Mouse (Mus musculus) cerebellum, adult 11 months (tissue): ENCODE measurements at regions not wholly inside any gene's neighbourhood (a gene's known extent, or its start where the extent isn't known, plus 50 kb on each side); places are given as distances from the start of the nearest gene placed in this dataset.

Experiments used
- DNase-seq: peaks from one replicate; pipeline ENCODE4 v3.0.0; 2022

- no peak for DNase-seq
Measured at GRCm38 (mm10) chr14:31946032-31946431, 82.8 kb upstream of the Galnt15 start.

GRCm38 (mm10) chr14:31947246-31947645 lies 81.5 kb upstream of the Galnt15 start:
- DNase-seq = no peak

GRCm38 (mm10) chr14:31951894-31952293 lies 76.9 kb upstream of the Galnt15 start:
- DNase-seq = no peak

GRCm38 (mm10) chr14:31953783-31954182 lies 75.0 kb upstream of the Galnt15 start:
- DNase-seq = no peak

- DNase-seq = peak; percentile 84
Measured at GRCm38 (mm10) chr14:31954945-31955344, 73.8 kb upstream of the Galnt15 start.

- DNase-seq = no peak
Measured at GRCm38 (mm10) chr14:31957211-31957638, 71.6 kb upstream of the Galnt15 start.

- DNase-seq = no peak
Measured at GRCm38 (mm10) chr14:31960201-31960854, 68.5 kb upstream of the Galnt15 start.

- DNase-seq = no peak
Measured at GRCm38 (mm10) chr14:31961442-31961841, 67.3 kb upstream of the Galnt15 start.

GRCm38 (mm10) chr14:31963131-31963911 lies 65.5 kb upstream of the Galnt15 start:
- DNase-seq = no peak

- DNase-seq = no peak
Measured at GRCm38 (mm10) chr14:31964076-31964475, 64.7 kb upstream of the Galnt15 start.

GRCm38 (mm10) chr14:31964831-31965230 lies 64.0 kb upstream of the Galnt15 start:
- DNase-seq = no peak

- no peak for DNase-seq
Measured at GRCm38 (mm10) chr14:31969531-31969930, 59.3 kb upstream of the Galnt15 start.

GRCm38 (mm10) chr14:31970245-31970830 lies 58.5 kb upstream of the Galnt15 start:
- peak; percentile 9 for DNase-seq

- DNase-seq = no peak
Measured at GRCm38 (mm10) chr14:31970851-31971250, 57.9 kb upstream of the Galnt15 start.

- DNase-seq = no peak
Measured at GRCm38 (mm10) chr14:31973702-31974101, 55.1 kb upstream of the Galnt15 start.

- no peak for DNase-seq
Measured at GRCm38 (mm10) chr14:31978196-31978595, 50.6 kb upstream of the Galnt15 start.

- no peak for DNase-seq
Measured at GRCm38 (mm10) chr14:31978690-31979089, 50.1 kb upstream of the Galnt15 start.
